Comparison of ENCODE assay signal across 15 mouse cellular contexts in the genomic region with DNA sequence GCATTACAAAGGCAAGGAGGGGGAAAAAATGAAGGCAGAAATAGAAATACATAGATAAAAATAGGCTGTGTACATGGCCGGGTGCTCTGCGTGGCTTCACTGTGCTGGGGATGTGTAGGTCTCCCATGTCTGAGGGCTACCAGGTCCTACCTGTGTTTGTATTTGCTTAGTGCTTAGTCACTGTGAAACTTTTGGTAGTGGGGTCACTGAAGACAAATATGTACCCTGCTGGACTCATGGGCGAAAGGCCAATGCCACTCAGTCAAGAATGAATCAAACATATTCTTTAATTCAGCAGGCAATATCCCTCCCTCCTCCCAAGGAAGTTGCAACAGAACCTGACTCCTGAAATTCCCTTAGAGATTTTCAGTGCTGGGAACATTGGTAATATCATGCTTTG.
"Had no signal": no experiment of that assay in that cellular context is flagged by ENCODE, and none has a peak within 500 bp of the region (broad histone marks: within the 10 kb centered on the region; RNA-seq: fewer than 3 reads in every experiment).

No protein-coding gene starts in this region.

- H3K27ac ChIP-seq: kidney, postnatal 0 days; layer of hippocampus, adult 2 months; midbrain, embryonic 12.5 days; neural tube, embryonic 13.5 days had no signal

- H3K4me3 ChIP-seq: layer of hippocampus, adult 2 months; midbrain, embryonic 12.5 days; neural tube, embryonic 13.5 days had no signal

- H3K36me3 ChIP-seq: midbrain, embryonic 12.5 days; neural tube, embryonic 13.5 days had no signal

- H3K27me3 ChIP-seq: midbrain, embryonic 12.5 days; neural tube, embryonic 13.5 days had no signal

- H3K4me1 ChIP-seq: midbrain, embryonic 12.5 days; neural tube, embryonic 13.5 days had no signal

- DNase-seq: kidney, adult 9 months; kidney, postnatal 4 days; lung, embryonic 14.5 days; retina, postnatal 1 day; right cerebral cortex, postnatal 4 days; spleen, adult 18-20 months; thymus, postnatal 14 days had no signal

- ATAC-seq: hindbrain, embryonic 16.5 days; inflammation-experienced regulatory T-cells, adult 6 months; intestine, postnatal 0 days; midbrain, embryonic 16.5 days had no signal

- H3K4me2 ChIP-seq: lung, embryonic 14.5 days; midbrain, embryonic 12.5 days; neural tube, embryonic 13.5 days had no signal

- H3K9ac ChIP-seq: lung, embryonic 14.5 days; midbrain, embryonic 12.5 days; neural tube, embryonic 13.5 days had no signal

- H3K9me3 ChIP-seq: midbrain, embryonic 12.5 days; neural tube, embryonic 13.5 days had no signal
